Mouse (Mus musculus) frontal cortex, postnatal 14 days (tissue): ENCODE data around the gene Stard10.
A peak's percentile ranks its signal among the peaks of the same experiment; 100 is the strongest.

Experiments used
- DNase-seq, 2 experiments: peaks; one replicate each; pipeline ENCODE4 v3.0.0; 2022; ENCODE audit warnings: low spot score in 2 of 2

Gene Stard10

DNA sequence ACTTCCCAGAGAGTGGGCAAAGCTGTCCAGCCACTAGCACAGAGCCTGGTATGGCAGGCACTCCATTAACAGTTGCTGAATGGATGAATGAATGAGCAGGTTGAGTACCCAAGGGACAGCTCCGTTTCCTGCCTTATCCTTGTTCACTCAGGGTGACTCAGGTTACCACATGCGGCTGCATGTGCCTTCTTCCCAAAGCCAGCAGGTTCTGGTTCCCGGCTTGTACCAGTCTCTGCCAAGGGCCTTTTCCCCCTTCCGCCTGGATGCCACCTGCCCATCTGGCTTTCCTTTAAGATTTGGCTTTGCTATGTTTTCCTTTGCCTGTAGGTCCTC is 13.9 kb downstream of the Stard10 start:
- DNase-seq = no peak

DNA sequence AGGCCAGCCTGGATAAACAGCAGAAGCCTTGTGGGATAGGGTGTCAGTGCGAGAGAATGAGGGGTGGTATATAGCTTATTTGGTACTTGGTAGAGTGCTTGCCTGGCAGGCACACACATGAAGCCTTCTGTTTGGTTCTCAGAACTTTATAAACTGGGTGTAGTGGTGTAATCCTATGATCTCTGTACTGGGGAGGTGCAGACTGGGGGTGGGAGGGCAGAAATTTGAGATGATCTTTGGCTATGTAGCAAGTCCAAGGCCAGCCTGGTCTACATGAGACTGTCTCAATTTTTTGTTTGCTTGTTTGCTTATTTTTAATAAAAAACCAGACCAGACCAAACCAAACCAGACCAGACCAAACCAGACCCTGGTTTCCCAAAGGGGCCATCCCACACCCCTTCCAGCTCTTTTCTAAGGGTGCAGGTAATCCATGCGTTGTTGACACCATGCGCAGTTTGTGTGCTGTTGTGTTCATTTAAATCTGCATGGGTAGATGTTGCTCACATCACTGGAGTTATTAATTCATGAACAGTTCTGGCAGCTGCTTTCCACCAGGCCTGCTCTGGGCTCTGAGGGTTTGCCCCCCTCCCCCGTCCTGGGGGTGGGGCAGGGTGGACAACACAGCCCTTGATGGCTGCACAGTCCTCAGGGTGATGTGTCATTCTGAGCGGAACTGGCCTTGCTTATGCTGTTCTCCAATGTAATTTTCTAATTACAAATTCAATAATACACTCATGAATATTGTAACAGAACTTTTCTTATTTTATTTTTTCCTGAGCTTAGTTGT is 15.4 kb downstream of the Stard10 start:
- no peak for DNase-seq

DNA sequence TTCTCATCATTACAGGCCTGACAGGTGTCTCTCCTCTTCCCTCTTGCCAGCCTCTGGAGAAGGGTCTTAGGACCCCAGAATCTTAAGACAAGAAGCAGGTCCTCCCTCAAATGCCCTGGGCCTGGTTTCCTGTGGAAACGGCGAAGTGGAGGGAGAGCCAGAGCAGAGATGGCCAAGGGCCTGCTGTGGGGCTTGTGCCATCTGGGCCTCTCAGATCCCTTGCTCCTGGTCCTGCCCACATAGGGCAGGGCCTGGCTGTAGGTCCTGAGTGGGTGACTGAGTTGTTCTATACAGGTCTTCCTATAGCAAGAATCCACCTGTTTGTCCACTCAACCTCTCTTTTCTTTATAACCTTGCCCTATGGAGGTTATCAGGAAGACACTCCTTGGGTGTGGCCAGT is 18.3 kb downstream of the Stard10 start:
- no peak for DNase-seq

DNA sequence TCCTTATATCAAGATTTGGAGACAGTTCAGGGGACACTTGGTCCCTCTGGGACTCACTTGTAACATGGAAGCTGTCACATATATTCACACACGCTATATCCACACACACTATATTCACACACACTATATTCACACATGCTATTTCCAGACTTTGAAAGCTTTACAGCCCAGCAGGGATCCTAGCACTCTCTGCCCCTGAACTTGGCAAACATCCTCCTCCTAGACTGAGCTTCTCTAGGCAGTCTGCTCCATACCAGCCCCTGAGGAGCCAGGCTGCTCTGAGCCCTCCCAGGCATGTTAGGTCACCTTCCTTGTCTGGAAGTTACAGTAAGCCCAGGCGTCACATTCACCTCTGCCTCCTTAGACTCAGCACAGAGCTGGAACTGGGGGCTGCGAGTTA is 19.8 kb downstream of the Stard10 start:
- no peak for DNase-seq

DNA sequence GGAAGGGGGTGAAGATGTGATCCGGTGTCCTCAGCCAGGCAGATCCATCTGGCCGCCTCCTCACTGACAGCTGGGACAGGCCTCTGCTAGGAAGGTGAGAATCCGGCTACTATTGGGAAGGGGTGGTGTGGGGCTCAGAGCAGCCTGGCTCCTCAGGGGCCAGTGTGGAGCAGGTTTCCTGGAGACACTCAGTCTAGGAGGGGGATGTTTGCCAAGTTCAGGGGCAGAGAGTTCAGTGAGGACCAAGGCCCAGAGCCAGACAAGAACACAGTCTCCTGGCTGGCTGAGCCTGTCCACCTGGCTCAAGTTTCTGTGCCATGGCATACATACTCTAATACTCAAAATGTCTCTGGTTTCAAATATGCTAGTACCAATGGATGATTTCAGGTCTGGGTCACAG is 20.5 kb downstream of the Stard10 start:
- DNase-seq = no peak

DNA sequence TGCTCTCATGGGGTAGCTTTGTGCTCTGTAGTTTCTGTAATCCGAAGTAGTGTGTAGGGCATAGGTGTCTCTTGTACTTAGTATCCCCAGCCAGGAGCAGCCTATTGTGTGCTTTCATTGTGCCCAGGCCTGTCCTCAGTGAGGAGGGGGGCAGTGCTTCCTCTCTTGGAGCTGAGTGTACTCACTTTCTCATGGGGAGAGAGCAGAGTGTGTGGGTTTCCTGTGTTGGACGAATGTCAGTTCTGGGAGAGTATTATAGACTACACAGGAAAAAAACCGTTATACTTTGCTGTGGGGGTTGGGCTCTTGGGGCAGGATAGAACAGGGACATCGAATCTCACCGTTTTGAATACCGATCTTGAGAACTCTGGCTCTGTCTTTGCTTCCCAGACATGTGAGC is 24.5 kb downstream of the Stard10 start:
- DNase-seq = no peak

DNA sequence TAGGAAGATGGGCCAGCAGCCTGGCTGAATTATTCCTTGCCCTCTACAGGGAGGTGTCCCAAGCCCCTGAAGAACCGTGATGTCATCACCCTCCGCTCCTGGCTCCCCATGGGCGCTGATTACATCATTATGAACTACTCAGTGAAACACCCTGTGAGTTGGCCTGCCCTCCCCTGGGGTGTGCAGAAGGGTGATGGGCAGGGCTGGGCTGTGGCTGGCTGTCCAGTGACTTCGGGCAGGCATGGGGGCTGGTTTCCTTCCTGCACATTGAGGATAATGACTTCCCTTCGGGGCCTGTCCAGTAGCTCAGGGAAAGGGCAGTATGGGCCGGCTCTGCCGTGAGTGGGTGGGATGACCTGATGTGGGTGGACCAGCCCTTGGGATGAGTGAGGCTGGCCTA is 26.2 kb downstream of the Stard10 start:
- DNase-seq = no peak

DNA sequence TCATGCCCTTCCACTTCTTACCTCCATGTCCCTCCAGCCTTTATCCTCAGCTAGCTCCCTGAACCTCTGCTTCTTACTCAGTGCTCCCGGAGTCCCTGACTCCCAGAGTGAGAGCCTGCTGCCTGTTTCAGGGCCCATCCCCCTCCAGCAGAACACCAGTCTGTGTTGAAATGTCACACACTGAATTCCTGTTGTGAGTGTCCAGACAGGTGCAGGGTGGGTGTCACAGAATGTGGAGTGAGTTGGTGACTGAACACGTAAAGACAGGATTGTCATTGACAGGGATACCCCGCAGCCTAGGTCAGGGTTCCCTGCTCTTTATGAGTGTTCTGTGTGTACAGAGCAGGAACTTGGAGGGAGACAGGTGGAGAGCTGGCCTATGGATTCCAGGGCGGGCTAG is 28.0 kb downstream of the Stard10 start:
- DNase-seq = no peak

DNA sequence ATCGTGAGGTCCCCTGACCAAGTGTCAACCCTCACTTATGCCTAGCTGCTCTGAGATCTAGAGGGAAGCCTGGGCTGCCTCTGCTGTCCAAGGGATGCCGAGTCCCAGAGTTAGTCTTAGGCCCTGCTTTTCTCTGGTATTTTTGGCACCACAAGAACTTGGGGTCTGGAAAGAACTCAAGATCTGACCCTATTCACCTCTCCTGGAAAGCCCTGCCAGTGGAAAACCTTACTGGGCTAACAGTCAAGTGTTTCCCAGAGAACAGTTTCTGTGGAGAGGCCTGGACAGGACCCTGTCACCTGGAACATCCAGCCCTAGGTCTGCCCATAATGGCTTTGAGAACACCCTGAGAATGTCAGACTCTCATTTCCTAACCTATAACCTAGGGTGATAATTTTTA is 30.1 kb downstream of the Stard10 start:
- no peak for DNase-seq

DNA sequence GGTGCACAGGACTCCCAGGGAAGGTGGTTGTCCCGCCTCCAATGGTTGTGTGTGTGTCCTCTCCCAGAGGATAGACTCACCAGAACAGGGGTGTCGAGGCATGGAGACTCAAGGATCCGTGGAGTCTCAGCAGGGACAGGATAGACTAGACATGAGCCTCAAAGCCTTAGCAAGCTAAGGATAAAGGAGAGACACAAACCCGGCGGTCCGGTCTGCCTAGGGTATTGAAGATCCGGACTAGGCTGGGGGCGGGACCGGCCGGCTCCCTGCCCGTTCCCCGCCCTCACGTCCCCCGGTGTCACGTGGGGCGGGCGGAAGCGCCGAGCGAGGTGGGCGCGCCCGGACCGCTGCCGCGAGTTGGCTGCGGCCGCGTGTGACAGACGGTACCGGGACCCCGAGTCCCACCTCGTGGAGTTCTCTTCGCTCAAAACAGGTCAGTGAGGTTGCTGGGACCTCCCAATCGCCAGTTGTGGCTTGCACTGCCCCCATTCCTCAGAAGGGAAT is 30.9 kb downstream of the Stard10 start, which contains the start of gene Arap1:
Gene Arap1, plus strand, starts transcription at position 301 of the 504 bp plus-strand sequence.
- no peak for DNase-seq

DNA sequence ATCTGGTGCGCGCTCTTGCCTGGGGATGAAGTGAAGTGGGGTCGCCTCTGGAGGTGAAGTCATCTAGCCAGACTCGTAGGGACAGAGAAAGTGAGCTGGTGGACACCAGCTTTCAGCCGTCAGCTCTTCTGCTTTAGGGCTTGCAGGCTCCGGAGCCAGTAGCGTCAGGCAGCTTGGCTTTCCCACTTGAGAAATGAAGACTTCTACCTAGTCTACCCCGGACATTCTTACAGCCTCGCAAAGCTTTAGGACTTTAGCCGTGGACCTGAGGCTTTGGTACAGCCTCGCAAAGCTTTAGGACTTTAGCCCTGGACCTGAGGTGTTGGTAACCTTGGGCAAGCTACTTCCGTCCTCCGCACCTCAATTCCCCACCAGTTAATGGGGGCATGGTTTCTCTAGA is 31.4 kb downstream of the Stard10 start:
- no peak for DNase-seq

DNA sequence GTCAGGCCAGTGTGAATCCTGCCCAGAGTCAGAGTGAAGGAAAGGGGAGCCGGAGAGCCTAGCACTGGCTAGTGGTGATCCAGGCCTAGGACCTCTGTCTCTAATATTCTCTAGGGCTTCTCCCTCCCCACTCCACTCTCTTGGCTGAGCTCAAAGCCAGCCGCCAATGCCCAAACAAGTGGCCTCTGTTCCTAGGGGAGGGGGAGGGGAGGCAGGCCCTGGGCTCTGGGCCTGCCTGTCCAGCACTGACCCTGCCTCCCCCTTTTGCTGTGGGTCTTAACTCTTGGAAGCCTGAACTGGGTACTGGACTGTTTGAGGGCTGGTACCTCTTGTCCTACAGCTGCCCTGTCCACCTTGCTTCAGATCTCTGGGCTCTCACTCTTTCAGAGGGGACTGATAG is 33.0 kb downstream of the Stard10 start:
- DNase-seq = peak; percentile 40 to 50

DNA sequence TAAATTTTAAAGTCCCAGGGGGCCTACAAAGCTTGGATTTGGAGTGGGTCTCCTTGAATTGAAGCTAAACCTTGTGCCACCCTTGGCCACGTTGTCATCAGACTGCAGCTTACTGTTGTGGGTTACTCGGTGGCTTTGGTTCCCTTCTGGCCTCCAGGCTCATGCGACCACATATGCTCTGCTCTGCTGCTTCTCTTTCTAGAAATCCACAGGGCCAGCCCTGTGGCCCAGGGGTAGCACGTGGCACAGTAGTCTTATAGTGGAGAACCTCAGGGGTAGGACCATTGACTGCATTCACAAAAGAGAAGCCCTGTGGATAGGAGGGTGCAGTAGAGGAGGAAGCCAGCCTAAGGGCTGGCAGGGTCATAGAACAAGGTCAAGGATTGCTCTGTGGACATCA is 35.5 kb downstream of the Stard10 start:
- DNase-seq = no peak

DNA sequence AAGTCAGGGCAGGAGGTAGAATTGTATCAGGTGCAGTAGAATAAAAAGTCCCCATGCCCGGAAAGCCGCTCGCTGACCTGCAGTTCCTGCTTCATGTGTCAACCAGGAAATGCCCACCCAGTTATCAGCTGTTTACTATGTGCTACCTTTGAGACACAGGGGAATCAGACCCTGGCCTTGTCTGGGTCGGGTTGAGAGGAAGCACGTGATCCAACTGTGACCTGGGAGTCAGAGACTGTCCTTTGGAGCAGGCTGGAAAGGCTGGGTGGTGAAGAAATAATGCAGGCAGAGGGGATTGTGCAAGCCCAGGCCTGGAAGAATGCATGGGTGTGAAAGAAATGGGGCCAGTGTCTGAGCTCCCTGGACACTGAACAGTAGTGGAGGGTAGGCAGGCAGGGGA is 37.5 kb downstream of the Stard10 start:
- DNase-seq = no peak

DNA sequence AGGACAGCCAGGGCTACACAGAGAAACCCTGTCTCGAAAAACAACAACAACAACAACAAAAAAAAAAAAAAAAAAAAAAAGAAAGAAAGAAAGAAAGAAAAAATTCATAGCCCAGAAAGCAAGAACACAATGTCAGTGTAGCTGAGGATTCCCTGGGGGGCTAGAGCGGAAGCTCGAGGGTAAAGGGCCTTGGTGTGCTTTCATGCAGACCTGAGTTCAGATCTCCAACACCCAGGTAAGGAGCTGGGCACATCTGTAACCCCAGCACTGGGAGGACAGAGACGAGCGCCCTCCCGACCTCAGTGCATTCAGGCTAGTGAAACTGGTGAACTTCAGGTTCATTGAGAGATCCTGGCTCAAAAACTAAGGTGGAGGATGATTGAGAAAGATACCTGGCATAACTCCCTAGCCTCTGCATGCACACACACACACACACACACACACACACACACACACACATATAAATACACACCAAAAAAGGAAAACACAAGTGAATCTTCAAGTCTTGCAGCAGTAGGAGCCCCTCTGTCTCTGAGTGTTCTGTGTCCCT is 38.7 kb downstream of the Stard10 start:
- no peak for DNase-seq

DNA sequence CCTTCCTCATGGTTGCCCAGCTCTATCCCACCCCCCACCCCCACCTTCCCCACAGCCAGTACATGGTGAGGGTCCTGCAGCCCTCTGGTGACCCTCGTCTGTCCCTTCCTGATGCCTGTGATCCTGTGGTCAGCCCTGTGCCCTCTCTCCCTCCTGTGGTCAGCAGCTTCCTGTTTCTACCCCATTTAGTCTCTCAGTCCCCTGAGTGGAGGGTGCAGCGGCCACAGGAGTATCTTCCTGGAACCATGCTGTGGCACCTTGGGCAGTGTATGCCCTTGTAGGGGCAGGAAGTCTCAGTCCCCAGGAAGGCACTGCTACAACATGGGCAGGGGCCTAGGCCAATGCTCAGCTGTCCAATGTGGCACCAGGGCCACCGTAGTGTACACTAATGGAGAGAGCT is 40.0 kb downstream of the Stard10 start:
- DNase-seq = no peak

DNA sequence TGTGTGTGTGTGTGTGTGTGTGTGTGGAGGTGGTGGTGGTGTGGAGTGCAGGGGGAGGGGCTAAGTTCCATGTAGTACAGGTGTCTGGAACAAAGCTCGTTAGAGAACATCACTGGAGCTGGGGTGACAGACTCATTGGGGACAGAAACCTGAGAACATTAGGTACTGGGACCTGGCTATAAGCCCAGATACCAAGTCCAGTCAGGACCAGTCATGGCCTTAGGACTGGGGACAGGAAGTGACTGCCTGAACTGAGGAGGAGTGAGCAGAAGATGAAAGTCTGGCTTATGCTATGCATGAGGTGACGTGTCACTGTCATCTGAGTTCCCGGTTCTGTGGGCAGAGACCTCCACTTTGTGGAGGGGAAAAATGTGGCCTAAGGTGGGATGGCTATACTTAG is 43.5 kb downstream of the Stard10 start:
- no peak for DNase-seq

DNA sequence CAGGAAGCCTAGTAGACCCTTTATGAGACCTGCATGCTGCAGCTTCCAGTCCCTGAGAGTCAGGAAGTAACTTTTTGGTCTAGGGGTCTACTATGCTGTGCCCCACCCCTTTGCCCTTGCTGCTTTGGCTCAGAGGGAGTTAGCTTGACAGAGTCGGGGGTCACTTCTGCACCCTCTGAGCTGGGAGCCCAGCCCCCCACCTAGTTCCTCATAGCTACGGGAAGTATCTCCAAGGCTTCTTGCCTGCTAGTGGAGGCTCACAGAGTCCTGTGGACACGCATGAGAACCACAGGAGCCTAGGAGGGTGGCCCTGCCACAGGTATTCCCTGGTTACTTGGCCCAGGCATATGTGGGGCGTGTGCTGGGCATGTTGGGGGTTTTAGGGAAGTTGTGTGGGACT is 44.1 kb downstream of the Stard10 start:
- DNase-seq = no peak

DNA sequence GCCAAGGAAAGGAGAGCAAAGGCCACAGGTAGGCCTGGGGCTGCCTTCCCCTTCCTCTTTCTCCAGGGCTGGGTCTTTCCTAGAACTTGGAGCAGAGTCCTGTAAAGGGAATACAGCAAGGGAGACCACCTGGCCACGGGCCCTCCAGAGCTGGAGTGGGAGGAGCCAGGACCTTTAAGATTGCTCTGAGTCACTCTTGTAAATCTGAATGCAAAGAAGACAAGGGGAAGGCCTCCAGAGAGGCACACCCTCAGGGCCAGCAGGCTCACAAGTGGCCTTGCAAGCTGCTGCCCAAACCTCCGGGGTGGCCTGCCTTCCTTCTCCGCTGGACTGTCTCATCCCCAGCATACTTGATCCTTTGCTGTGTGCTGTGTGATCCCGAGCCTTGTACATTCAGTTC is 44.9 kb downstream of the Stard10 start:
- no peak for DNase-seq

DNA sequence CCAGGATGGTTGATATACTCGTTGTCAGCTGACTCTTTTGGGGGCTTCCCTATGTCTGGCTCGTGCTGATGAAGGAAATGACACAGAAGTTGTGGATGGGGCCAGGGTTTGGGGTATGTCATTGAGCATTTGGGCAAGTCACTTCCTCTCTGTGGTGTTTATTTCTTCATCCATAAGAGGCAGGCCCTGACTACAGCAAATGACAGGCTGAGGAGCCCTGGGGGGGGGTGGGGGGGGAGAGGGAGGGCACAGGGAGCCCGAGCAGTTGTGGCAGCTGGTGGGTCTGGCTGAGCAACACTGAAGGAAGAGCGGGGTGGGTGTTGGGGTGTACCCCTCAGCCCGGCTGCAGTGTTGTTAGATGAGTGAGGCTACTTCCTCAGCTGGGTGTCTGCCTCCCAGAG is 45.9 kb downstream of the Stard10 start:
- no peak for DNase-seq

DNA sequence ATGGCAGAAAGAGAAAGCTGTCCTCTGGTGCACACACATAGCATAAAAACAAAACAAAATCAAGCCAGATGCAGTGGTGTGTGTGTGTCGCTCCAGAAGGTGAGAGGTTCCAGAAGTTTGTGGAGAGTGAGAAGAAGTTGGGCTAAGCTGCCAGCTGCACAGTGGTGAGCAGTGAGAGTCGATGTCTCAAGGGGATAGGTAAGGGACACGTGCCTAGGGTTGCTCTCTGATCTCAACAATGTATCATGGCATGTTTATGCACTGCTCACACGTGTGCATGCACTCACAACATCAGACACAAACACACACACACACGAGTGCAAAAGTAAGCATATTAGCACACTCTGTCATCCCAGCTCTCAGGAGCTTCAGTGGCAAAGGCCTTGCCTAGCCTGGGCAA is 47.0 kb downstream of the Stard10 start:
- no peak for DNase-seq

DNA sequence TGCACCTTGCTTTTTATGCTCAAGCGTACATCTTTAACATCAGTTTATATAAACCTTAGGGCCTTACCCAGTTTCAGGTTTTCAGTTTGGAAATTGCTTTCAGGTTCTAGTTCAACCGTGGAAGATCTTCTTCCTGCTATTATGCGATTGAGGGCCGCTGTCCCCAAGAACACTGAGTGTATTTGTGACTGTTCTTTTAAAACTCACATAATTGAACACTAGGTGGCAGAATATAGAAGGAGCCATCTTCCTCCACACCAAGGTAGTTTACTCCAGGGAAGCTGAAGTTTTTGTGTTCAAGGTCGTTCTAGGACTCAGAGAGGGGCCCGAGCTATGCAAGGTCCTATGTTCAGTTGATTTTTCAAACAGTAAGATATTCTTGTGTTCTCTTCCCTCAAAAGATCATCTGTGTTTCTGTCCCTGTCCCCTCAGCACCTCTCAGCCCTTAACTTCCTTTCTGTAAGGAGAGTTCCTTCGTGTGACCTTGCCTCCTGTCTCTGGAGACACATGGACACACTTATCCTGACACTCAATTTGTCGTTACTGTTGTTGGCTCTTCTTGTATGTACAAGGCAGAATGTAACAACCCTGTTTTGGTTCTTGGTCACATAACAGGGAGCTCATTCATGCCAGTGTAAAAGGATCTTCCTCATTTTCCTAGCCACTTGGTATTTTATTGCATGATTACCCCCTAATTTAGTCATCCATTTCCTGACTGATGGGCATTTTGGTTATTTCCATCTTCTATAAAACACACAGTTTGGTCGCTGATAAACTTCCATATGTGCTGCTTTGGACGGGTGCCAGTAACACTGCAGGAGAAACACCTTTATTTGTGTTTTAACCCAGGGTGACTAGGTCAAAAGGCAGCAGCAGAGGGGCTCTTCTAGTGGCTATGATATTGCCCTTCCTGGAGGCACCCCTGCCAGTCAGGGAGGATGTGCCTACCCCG is 51.3 kb downstream of the Stard10 start:
- no peak for DNase-seq

DNA sequence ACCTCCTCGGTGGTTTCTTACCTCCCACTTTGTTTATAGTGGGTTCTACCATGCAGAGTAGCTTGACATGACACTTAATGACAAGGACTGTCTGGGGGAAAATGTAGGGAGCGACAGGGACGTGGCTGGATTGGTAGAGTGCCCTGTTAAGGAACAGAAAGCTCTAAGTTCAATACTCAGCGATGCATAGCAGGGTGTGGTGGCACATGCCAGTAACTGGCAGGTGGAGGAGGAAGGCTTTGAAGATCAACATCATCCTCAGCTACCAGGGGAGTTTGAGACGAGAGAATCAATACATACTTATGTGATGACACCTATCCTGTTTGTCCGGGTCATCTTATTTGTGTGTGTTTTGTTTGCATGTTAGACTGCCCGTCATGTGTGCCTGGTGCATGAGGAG is 52.8 kb downstream of the Stard10 start:
- no peak for DNase-seq
